Mouse (Mus musculus): Measurements from ENCODE around the gene Nudt22. TPM values are rescaled to one million over a fixed set of nuclear protein-coding genes. Genes with fewer than 3 reads are reported as not detected.

Nudt22 gene
- total RNA-seq (2021) (10 to 100 TPM; 25.5 to 33.6 TPM), polyA plus RNA-seq (2012; rRNA removed) (44.5 and 47.4 TPM in 2 replicates)
- long read RNA-seq, transcript Nudt22-201 (6 exons, 1,000 nt): major isoform, 21 of 25 reads
- long read RNA-seq, partial matches to known transcripts: 3 of 25 reads
- long read RNA-seq, other reads (novel, unspliced or antisense): 1 of 25 reads

DNA sequence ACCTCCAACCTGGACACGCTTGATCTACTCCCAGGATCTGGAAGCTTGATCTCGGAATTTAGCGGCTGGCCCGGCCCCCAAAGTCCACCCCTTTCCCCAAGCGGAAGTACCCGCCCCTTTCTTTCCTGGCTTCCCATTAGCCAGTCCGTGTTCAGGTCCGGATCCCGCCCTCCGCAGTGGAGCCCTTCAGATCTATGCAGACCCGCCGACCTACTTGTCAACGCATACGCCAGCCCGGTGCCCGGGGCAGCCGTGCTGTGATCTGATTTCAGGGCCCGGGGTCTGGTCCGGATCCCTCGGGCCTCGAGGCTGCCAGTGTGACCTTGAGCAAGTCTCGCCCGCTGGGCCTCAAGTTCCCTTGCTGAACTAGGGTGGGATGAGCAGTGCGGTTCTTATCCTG, at the start of gene Nudt22, which contains the start of gene Trpt1:
Gene Nudt22, minus strand, starts transcription at position 112 of the 400 bp plus-strand sequence.
Gene Trpt1, plus strand, starts transcription at position 126 of the 400 bp plus-strand sequence.
- Histone ChIP-seq H3K4me3 (peak within 1 kb of the TSS; percentile 89), H3K36me3 (ENCODE audit: control insufficient read depth, insufficient read depth, low read length) (no peaks in the 10 kb centered on the region), H3K79me2 (replicated peaks; ENCODE audit: control insufficient read depth, insufficient read depth, low read length) (no peaks in the 10 kb centered on the region), H3K27ac (peak within 1 kb of the TSS; percentile 95), H3K27me3 (ENCODE audit: control insufficient read depth, insufficient read depth, low read length) (no peaks in the 10 kb centered on the region), H3K4me1 (ENCODE audit: control insufficient read depth, insufficient read depth, low read length) (peaks cover 10% of the 10 kb centered on the region), H3K9ac (ENCODE audit: low read depth, low read length) (peak within 1 kb of the TSS; percentile 86)
- peak; percentile 91 to 92 for DNase-seq
- TF ChIP-seq CTCF (IDR thresholded peaks at IDR 0.05) (no peak), POLR2A (IDR thresholded peaks at IDR 0.05; ENCODE audit: insufficient read depth, low read depth, low read length) (peak; percentile 89), EP300 (IDR thresholded peaks at IDR 0.05; ENCODE audit: insufficient read depth, low read depth, low read length) (0 out of 2 replicates have a peak, but pooled peaks have one; percentile 15)
- under 1% methylated on average over 24 of the region's 24 CpGs for WGBS
- intact Hi-C loops (cut with DNase I): loop anchor here (5.0 kb wide), 1 partner anchor 41 kb away; the partner anchor contains the start of gene Stip1

DNA sequence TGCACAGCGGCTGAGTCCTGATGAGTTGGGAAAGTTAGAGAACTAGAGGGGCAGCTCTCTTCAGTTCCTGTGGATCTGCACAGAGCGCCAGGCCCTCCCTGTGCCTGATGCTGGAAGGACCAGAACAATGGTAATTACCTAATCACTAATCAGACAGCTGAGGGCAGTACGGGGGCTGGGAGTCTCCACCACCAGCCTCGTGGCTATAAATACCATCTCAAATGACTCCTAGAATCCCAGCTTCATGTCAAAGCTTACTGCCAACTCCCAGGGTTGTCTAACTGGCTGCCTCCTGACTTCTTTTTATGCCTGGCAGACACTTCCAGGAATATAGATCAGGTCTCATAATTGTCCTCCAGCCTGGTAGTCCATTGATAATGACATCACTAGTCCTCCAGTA, 48.8 kb upstream of the Nudt22 start:
- TF ChIP-seq EP300 (IDR thresholded peaks at IDR 0.05; ENCODE audit: insufficient read depth, low read depth, low read length) (no peak), CTCF (IDR thresholded peaks at IDR 0.05) (no peak), POLR2A (IDR thresholded peaks at IDR 0.05; ENCODE audit: insufficient read depth, low read depth, low read length) (no peak)
- no peak overlapping the region for H3K4me3 ChIP-seq
- peak overlapping the region; percentile 65 for H3K27ac ChIP-seq
- H3K79me2 ChIP-seq (replicated peaks; ENCODE audit: control insufficient read depth, insufficient read depth, low read length): no peaks in the 10 kb centered on the region
- H3K9ac ChIP-seq (ENCODE audit: low read depth, low read length): no peak overlapping the region
- peak in 1 of 2 experiments; percentile 47 for DNase-seq
- intact Hi-C loops (cut with DNase I): no loop called here
- 27% methylated on average over 4 of the region's 4 CpGs for WGBS
- peaks cover 8% of the 10 kb centered on the region for H3K4me1 ChIP-seq (ENCODE audit: control insufficient read depth, insufficient read depth, low read length)
- H3K36me3 ChIP-seq (ENCODE audit: control insufficient read depth, insufficient read depth, low read length): no peaks in the 10 kb centered on the region
- H3K27me3 ChIP-seq (ENCODE audit: control insufficient read depth, insufficient read depth, low read length): no peaks in the 10 kb centered on the region

DNA sequence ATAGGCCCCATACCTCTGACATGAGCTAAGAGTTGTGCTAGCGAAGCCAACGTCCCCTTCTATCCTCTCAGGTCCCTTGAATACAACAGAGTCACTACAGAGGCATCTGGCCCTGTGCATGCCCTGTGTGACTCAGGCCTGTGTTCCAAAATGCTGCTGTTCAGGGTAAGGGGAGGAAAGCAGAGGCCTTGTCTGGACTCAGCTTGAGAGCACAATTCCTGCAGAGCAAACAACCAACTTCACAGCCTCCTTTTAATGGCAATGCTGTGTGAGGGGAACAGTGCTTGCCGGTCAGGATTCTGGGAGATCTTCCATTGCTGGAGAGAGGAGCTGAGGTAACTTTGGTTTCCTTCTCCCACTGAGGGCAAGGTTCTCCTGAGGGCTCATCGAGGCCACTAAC, 48.4 kb upstream of the Nudt22 start:
- H3K27ac ChIP-seq: peak overlapping the region; percentile 65
- peaks cover 8% of the 10 kb centered on the region for H3K4me1 ChIP-seq (ENCODE audit: control insufficient read depth, insufficient read depth, low read length)
- 54% methylated on average over 4 of the region's 4 CpGs for WGBS
- DNase-seq: no peak
- no peaks in the 10 kb centered on the region for H3K36me3 ChIP-seq (ENCODE audit: control insufficient read depth, insufficient read depth, low read length)
- no peak for TF ChIP-seq POLR2A (IDR thresholded peaks at IDR 0.05; ENCODE audit: insufficient read depth, low read depth, low read length)
- TF ChIP-seq CTCF (IDR thresholded peaks at IDR 0.05): no peak
- H3K4me3 ChIP-seq: no peak overlapping the region
- no peaks in the 10 kb centered on the region for H3K27me3 ChIP-seq (ENCODE audit: control insufficient read depth, insufficient read depth, low read length)
- H3K9ac ChIP-seq (ENCODE audit: low read depth, low read length): no peak overlapping the region
- intact Hi-C loops (cut with DNase I): no loop called here
- H3K79me2 ChIP-seq (replicated peaks; ENCODE audit: control insufficient read depth, insufficient read depth, low read length): no peaks in the 10 kb centered on the region

DNA sequence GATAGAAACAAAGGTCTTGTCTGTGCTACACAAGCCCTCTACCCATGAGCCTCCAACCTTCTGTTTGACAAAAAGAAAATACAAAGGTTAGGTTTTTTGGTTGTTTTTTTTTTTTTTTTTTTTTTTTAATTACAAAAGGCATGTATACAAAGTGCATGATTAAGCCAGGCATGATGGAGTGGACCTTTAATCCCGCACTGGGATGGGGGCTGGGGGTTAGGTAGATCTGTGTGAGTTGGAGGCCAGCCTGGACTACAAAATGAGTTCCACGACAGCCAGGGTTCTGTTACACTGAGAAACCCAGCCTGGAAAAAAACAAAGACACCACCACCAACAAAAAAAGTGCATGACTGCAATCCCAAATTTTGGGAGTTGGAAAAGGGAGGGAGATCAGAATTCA, 45.3 kb upstream of the Nudt22 start:
- H3K79me2 ChIP-seq (replicated peaks; ENCODE audit: control insufficient read depth, insufficient read depth, low read length): peaks cover 1% of the 10 kb centered on the region; the same call in 1 of the 2 replicates
- no peak for DNase-seq
- 92% methylated on average over 2 of the region's 2 CpGs for WGBS
- H3K4me3 ChIP-seq: no peak overlapping the region; the same call in 1 of the 2 replicates
- peaks cover 14% of the 10 kb centered on the region for H3K4me1 ChIP-seq (ENCODE audit: control insufficient read depth, insufficient read depth, low read length)
- TF ChIP-seq EP300 (IDR thresholded peaks at IDR 0.05; ENCODE audit: insufficient read depth, low read depth, low read length): no peak
- TF ChIP-seq POLR2A (IDR thresholded peaks at IDR 0.05; ENCODE audit: insufficient read depth, low read depth, low read length): no peak
- intact Hi-C loops (cut with DNase I): no loop called here
- H3K9ac ChIP-seq (ENCODE audit: low read depth, low read length): no peak overlapping the region
- peaks cover 4% of the 10 kb centered on the region for H3K36me3 ChIP-seq (ENCODE audit: control insufficient read depth, insufficient read depth, low read length)
- no peaks in the 10 kb centered on the region for H3K27me3 ChIP-seq (ENCODE audit: control insufficient read depth, insufficient read depth, low read length)
- H3K27ac ChIP-seq: peak overlapping the region; percentile 99

DNA sequence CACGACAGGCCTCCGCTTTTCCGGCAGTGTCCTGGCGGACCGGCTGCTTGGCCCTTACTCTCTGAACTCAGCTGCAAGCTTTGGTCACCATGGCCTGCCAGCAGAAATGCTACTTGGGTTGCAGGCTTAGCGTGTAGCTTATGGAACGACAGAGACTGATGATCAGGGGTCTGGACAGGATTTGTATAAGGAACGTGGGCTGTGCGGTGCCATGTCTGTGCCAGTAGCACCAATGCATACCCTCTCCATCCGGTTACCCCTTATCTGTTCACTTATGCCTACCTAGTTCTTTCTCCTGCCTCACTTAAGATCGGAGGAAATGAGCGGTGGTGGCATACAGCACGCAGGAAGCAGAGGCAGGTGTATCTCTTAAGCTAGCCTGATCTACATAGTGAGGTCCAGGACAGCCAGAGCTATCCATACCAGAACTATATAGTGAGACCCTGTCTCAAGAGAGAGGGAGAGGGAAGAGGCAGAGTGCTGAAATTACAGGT, 44.8 kb upstream of the Nudt22 start:
- WGBS: 16% methylated on average over 13 of the region's 13 CpGs
- peaks cover 14% of the 10 kb centered on the region for H3K4me1 ChIP-seq (ENCODE audit: control insufficient read depth, insufficient read depth, low read length)
- no peak for TF ChIP-seq POLR2A (IDR thresholded peaks at IDR 0.05; ENCODE audit: insufficient read depth, low read depth, low read length)
- TF ChIP-seq EP300 (IDR thresholded peaks at IDR 0.05; ENCODE audit: insufficient read depth, low read depth, low read length): no peak
- TF ChIP-seq CTCF (IDR thresholded peaks at IDR 0.05): no peak
- H3K9ac ChIP-seq (ENCODE audit: low read depth, low read length): peak overlapping the region; percentile 86
- intact Hi-C loops (cut with DNase I): no loop called here
- DNase-seq: no peak
- peaks cover 4% of the 10 kb centered on the region for H3K36me3 ChIP-seq (ENCODE audit: control insufficient read depth, insufficient read depth, low read length)
- H3K27me3 ChIP-seq (ENCODE audit: control insufficient read depth, insufficient read depth, low read length): no peaks in the 10 kb centered on the region
- H3K4me3 ChIP-seq: peak overlapping the region; percentile 79
- H3K79me2 ChIP-seq (replicated peaks; ENCODE audit: control insufficient read depth, insufficient read depth, low read length): peaks cover 1% of the 10 kb centered on the region; the same call in 1 of the 2 replicates
- peak overlapping the region; percentile 99 for H3K27ac ChIP-seq
